Mouse (Mus musculus) kidney, adult 2 months (tissue): ENCODE results near the gene Smc3. TPM values are rescaled to one million over a fixed set of nuclear protein-coding genes. Genes with fewer than 3 reads are reported as not detected.

ENCODE experiments used
- DNase-seq: peaks from one replicate; pipeline ENCODE4 v3.0.0; 2021
- H3K27ac ChIP-seq: fragments of 200-500 bp; 2 replicates; pipeline ENCODE4 v1.5.1; 2012; ENCODE audit warnings: low read depth, low read length, control low read depth, inconsistent platforms; ENCODE audit not compliant: insufficient read depth
- H3K27me3 ChIP-seq: fragments of 200-500 bp; replicated peaks from 2 replicates; pipeline ENCODE4 v1.6.1; 2012; ENCODE audit warnings: mild to moderate bottlenecking, moderate library complexity, low read length, inconsistent platforms; ENCODE audit not compliant: control insufficient read depth, insufficient read depth
- H3K36me3 ChIP-seq: fragments of 200-500 bp; 2 replicates; pipeline ENCODE4 v1.6.1; 2012; ENCODE audit warnings: mild to moderate bottlenecking, moderate library complexity, low read length, inconsistent platforms; ENCODE audit not compliant: control insufficient read depth, insufficient read depth
- H3K4me1 ChIP-seq: fragments of 200-500 bp; 2 replicates; pipeline ENCODE4 v1.6.1; 2011; ENCODE audit warnings: low read length; ENCODE audit not compliant: control insufficient read depth, insufficient read depth
- H3K4me3 ChIP-seq: fragments of 200-500 bp; 2 replicates; pipeline ENCODE4 v1.5.1; 2011; ENCODE audit warnings: mild to moderate bottlenecking, low read depth, low read length, control low read depth; ENCODE audit not compliant: insufficient read depth
- CTCF ChIP-seq: fragments of 200-500 bp; conservative IDR thresholded peaks from 2 replicates; pipeline ENCODE4 v1.5.1; 2011; ENCODE audit warnings: low read depth, mild to moderate bottlenecking, control low read depth, low read length, moderate library complexity, mixed read lengths; ENCODE audit not compliant: insufficient read depth, insufficient read length
- POLR2A ChIP-seq: fragments of 200-500 bp; IDR thresholded peaks from one replicate; pipeline ENCODE4 v1.6.1; 2011; ENCODE audit warnings: low read depth, low read length, control low read depth
- WGBS: fragments of 180-500 bp; shearing (Covaris S2); methylation state at CpG from one replicate; pipeline ENCODE4 v1.1.7; 2018; 5-methylcytosine and 5-hydroxymethylcytosine counted together
- polyA plus RNA-seq: library from polyadenylated mRNA; depleted of rRNA; stranded (reverse); fragments of >200 nt; gene quantifications from 2 replicates; pipeline ENCODE4 v1.2.3, GENCODE M21; 2012

Gene Smc3
- polyA plus RNA-seq, 1 experiment = 5.1 TPM

GRCm38 (mm10) chr19:53571501-53572428 lies 28.4 kb upstream of the Smc3 start:
- TF ChIP-seq POLR2A (no peak), CTCF (no peak)
- no peaks in the 10 kb centered on the region for H3K36me3 ChIP-seq
- H3K27me3 ChIP-seq = no peaks in the 10 kb centered on the region
- no peak for DNase-seq
- 76% methylated on average over 18 of the region's 18 CpGs for WGBS
- H3K4me1 ChIP-seq = no peaks in the 10 kb centered on the region
- no peak overlapping the region for H3K27ac ChIP-seq
- H3K4me3 ChIP-seq = no peak overlapping the region

- Histone ChIP-seq H3K4me1 (peaks cover 6% of the 10 kb centered on the region; the same call in 1 of the 2 replicates), H3K27ac (no peak overlapping the region), H3K4me3 (no peak overlapping the region), H3K36me3 (no peaks in the 10 kb centered on the region), H3K27me3 (no peaks in the 10 kb centered on the region)
- TF ChIP-seq CTCF (no peak), POLR2A (no peak)
- WGBS = 81% methylated on average over 12 of the region's 12 CpGs
- no peak for DNase-seq
These were observed 27.6 kb upstream of the Smc3 start for GRCm38 (mm10) chr19:53572607-53573006.

DNA sequence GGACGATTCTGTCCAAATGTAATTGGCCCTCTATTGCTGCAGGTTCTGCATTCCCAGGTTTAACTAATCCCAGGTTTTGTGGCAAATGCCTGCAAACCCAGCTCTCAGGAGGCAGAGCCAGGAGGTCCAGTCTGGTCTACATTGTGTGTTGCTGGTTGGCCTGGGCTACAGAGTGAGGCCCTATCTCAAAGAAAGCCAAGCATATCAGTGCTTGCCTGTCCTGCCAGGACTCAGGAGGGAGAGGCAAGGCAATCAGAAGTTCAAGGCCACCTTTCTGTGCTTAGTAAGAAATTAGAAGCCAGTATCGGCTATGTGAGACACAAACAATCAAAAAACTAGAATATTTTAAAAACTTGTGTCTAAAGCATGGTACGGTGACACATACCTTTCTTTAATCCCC lies 27.0 kb upstream of the Smc3 start:
- no peaks in the 10 kb centered on the region for H3K27me3 ChIP-seq
- DNase-seq = no peak
- WGBS = 93% methylated on average over 3 of the region's 3 CpGs
- no peak overlapping the region for H3K4me3 ChIP-seq
- no peak overlapping the region for H3K27ac ChIP-seq
- TF ChIP-seq CTCF (no peak), POLR2A (no peak)
- H3K36me3 ChIP-seq = no peaks in the 10 kb centered on the region
- H3K4me1 ChIP-seq = peaks cover 7% of the 10 kb centered on the region; the same call in 1 of the 2 replicates

GRCm38 (mm10) chr19:53574131-53574530 lies 26.1 kb upstream of the Smc3 start:
- Histone ChIP-seq H3K27me3 (no peaks in the 10 kb centered on the region), H3K4me3 (no peak overlapping the region), H3K4me1 (peaks cover 9% of the 10 kb centered on the region), H3K27ac (no peak overlapping the region), H3K36me3 (no peaks in the 10 kb centered on the region)
- DNase-seq = no peak
- WGBS = 78% methylated on average over 8 of the region's 8 CpGs
- TF ChIP-seq CTCF (no peak), POLR2A (no peak)

DNA sequence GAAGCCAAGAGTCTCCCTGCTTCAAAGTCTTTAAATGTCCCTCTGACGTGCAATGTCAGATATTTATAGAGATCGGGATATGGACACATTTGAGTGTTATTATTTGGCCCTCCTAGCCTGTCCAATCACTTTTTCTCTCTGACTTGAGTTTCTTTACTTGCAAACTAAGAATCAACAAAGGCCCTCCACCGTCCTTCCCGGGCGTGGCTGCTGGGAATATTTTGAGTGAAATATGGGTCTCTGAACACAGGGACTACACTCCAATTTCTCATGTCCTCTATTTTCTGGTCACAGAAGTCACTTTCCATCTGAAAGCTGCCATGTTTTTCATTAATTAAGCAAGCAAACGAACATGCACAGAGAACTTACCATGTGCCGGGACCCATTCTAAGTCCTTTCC lies 25.7 kb upstream of the Smc3 start:
- Histone ChIP-seq H3K4me3 (no peak overlapping the region), H3K36me3 (no peaks in the 10 kb centered on the region), H3K27ac (no peak overlapping the region), H3K4me1 (peaks cover 9% of the 10 kb centered on the region), H3K27me3 (no peaks in the 10 kb centered on the region)
- WGBS = 92% methylated on average over 7 of the region's 7 CpGs
- TF ChIP-seq CTCF (no peak), POLR2A (no peak)
- no peak for DNase-seq

- 90% methylated on average over 4 of the region's 4 CpGs for WGBS
- peaks cover 9% of the 10 kb centered on the region for H3K4me1 ChIP-seq
- DNase-seq = no peak
- H3K4me3 ChIP-seq = no peak overlapping the region
- H3K36me3 ChIP-seq = no peaks in the 10 kb centered on the region
- H3K27me3 ChIP-seq = no peaks in the 10 kb centered on the region
- H3K27ac ChIP-seq = no peak overlapping the region
- no peak for TF ChIP-seq POLR2A
- TF ChIP-seq CTCF = no peak
These were observed 24.7 kb upstream of the Smc3 start for GRCm38 (mm10) chr19:53575296-53576010.

DNA sequence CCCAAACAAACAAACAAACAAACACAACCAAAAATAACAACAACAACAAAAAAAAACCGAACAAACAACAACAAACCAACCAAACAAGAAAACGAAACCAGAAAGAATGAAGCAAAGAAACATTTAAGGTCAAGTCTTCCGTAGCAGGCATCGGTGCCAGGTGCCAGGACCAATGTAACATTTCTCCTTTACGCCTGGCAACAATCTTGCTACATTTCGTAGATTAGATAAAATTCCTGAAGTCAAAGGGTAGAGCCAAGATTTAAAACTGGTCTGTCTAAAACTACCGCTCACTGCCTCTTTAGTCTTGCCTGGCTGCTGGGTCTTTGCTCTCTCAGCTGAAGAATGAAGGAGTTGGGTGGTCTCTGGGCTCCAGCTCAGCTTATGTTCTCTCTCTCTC lies 24.1 kb upstream of the Smc3 start:
- 72% methylated on average over 7 of the region's 7 CpGs for WGBS
- no peak overlapping the region for H3K27ac ChIP-seq
- DNase-seq = no peak
- peaks cover 9% of the 10 kb centered on the region for H3K4me1 ChIP-seq
- H3K36me3 ChIP-seq = no peaks in the 10 kb centered on the region
- H3K27me3 ChIP-seq = no peaks in the 10 kb centered on the region
- H3K4me3 ChIP-seq = no peak overlapping the region
- no peak for TF ChIP-seq CTCF
- TF ChIP-seq POLR2A = no peak
